Mouse (Mus musculus): ENCODE data around the gene Klrb1b. TPM values are rescaled to one million over a fixed set of nuclear protein-coding genes. Genes with fewer than 3 reads are reported as not detected.
"Not testable (repeated sequence)": the region's sequence is repeated elsewhere in the genome, so short reads cannot be mapped to it uniquely, and the experiment has no call there.

Klrb1b gene
- polyA plus RNA-seq, 1 experiment from 2014 or later = not detected

- Histone ChIP-seq H3K4me2 (no peak overlapping the region), H3K9me3 (replicated peaks) (no peaks in the 10 kb centered on the region), H3K27me3 (replicated peaks) (no peaks in the 10 kb centered on the region), H3K36me3 (no peaks in the 10 kb centered on the region), H3K4me1 (peaks cover 22% of the 10 kb centered on the region), H3K27ac (no peak overlapping the region), H3K4me3 (no peak overlapping the region), H3K9ac (no peak overlapping the region)
- ATAC-seq = no peak
- 75% methylated on average over 4 of the region's 4 CpGs for WGBS (ENCODE audit: insufficient replicate concordance)
Measured at GRCm38 (mm10) chr6:128847401-128847800, 21.3 kb upstream of the Klrb1b start.

GRCm38 (mm10) chr6:128845998-128846542, 19.9 kb upstream of the Klrb1b start:
- H3K4me2 ChIP-seq = no peak overlapping the region
- ATAC-seq = peak; percentile 43
- no peak overlapping the region for H3K4me3 ChIP-seq
- H3K36me3 ChIP-seq = no peaks in the 10 kb centered on the region
- no peaks in the 10 kb centered on the region for H3K9me3 ChIP-seq (replicated peaks)
- H3K27me3 ChIP-seq (replicated peaks) = no peaks in the 10 kb centered on the region
- no peak overlapping the region for H3K9ac ChIP-seq
- no peak overlapping the region for H3K27ac ChIP-seq
- WGBS (ENCODE audit: insufficient replicate concordance) = 39% methylated on average over 7 of the region's 9 CpGs
- H3K4me1 ChIP-seq = peaks cover 34% of the 10 kb centered on the region

GRCm38 (mm10) chr6:128845319-128845979, 19.3 kb upstream of the Klrb1b start:
- peak overlapping the region; percentile 57 for H3K4me2 ChIP-seq
- peak; percentile 66 for ATAC-seq

GRCm38 (mm10) chr6:128844586-128845080, 18.5 kb upstream of the Klrb1b start:
- Histone ChIP-seq H3K4me2 (peak overlapping the region; percentile 81), H3K4me3 (no peak overlapping the region), H3K27me3 (replicated peaks) (no peaks in the 10 kb centered on the region), H3K9ac (no peak overlapping the region), H3K4me1 (peaks cover 40% of the 10 kb centered on the region), H3K27ac (no peak overlapping the region), H3K9me3 (replicated peaks) (no peaks in the 10 kb centered on the region), H3K36me3 (no peaks in the 10 kb centered on the region)
- ATAC-seq = no peak
- 77% methylated on average over 5 of the region's 5 CpGs for WGBS (ENCODE audit: insufficient replicate concordance)

More at GRCm38 (mm10) chr6:128845319-128845979, 19.3 kb upstream of the Klrb1b start:
- H3K9me3 ChIP-seq (replicated peaks) = no peaks in the 10 kb centered on the region
- H3K4me3 ChIP-seq = peak overlapping the region; percentile 16
- H3K27ac ChIP-seq = peak overlapping the region; percentile 83
- H3K9ac ChIP-seq = no peak overlapping the region
- no peaks in the 10 kb centered on the region for H3K27me3 ChIP-seq (replicated peaks)
- H3K36me3 ChIP-seq = no peaks in the 10 kb centered on the region
- peaks cover 34% of the 10 kb centered on the region for H3K4me1 ChIP-seq
- 14% methylated on average over 7 of the region's 7 CpGs for WGBS (ENCODE audit: insufficient replicate concordance)

GRCm38 (mm10) chr6:128844131-128844530, 18.0 kb upstream of the Klrb1b start:
- WGBS (ENCODE audit: insufficient replicate concordance) = 41% methylated on average over 8 of the region's 8 CpGs
- H3K36me3 ChIP-seq = no peaks in the 10 kb centered on the region
- H3K4me1 ChIP-seq = peaks cover 45% of the 10 kb centered on the region
- H3K9me3 ChIP-seq (replicated peaks) = no peaks in the 10 kb centered on the region
- no peak for ATAC-seq
- H3K27ac ChIP-seq = no peak overlapping the region
- peak overlapping the region; percentile 74; the same call in 1 of the 2 replicates for H3K4me3 ChIP-seq
- H3K27me3 ChIP-seq (replicated peaks) = no peaks in the 10 kb centered on the region
- peak overlapping the region; percentile 81 for H3K4me2 ChIP-seq
- H3K9ac ChIP-seq = no peak overlapping the region

GRCm38 (mm10) chr6:128843479-128843992, 17.4 kb upstream of the Klrb1b start:
- H3K4me1 ChIP-seq = peaks cover 45% of the 10 kb centered on the region
- H3K27ac ChIP-seq = peak overlapping the region; percentile 78
- peak; percentile 4; the same call in 1 of the 2 replicates for ATAC-seq
- H3K27me3 ChIP-seq (replicated peaks) = no peaks in the 10 kb centered on the region
- no peaks in the 10 kb centered on the region for H3K36me3 ChIP-seq
- no peaks in the 10 kb centered on the region for H3K9me3 ChIP-seq (replicated peaks)
- peak overlapping the region; percentile 65 for H3K9ac ChIP-seq
- H3K4me3 ChIP-seq = peak overlapping the region; percentile 74
- under 1% methylated on average over 22 of the region's 22 CpGs for WGBS (ENCODE audit: insufficient replicate concordance)
- peak overlapping the region; percentile 81 for H3K4me2 ChIP-seq

GRCm38 (mm10) chr6:128842945-128843478, 16.9 kb upstream of the Klrb1b start:
- Histone ChIP-seq H3K4me2 (peak overlapping the region; percentile 81), H3K9me3 (replicated peaks) (no peaks in the 10 kb centered on the region), H3K9ac (peak overlapping the region; percentile 76), H3K4me1 (peaks cover 45% of the 10 kb centered on the region), H3K36me3 (no peaks in the 10 kb centered on the region), H3K27ac (peak overlapping the region; percentile 78), H3K4me3 (peak overlapping the region; percentile 74), H3K27me3 (replicated peaks) (no peaks in the 10 kb centered on the region)
- under 1% methylated on average over 44 of the region's 44 CpGs for WGBS (ENCODE audit: insufficient replicate concordance)
- peak; percentile 68 for ATAC-seq

GRCm38 (mm10) chr6:128842356-128842944, 16.3 kb upstream of the Klrb1b start:
- Histone ChIP-seq H3K27ac (peak overlapping the region; percentile 72), H3K9me3 (replicated peaks) (no peaks in the 10 kb centered on the region), H3K9ac (peak overlapping the region; percentile 76), H3K4me1 (peaks cover 48% of the 10 kb centered on the region), H3K36me3 (no peaks in the 10 kb centered on the region), H3K4me2 (peak overlapping the region; percentile 81), H3K27me3 (replicated peaks) (no peaks in the 10 kb centered on the region), H3K4me3 (peak overlapping the region; percentile 74)
- WGBS (ENCODE audit: insufficient replicate concordance) = 3% methylated on average over 20 of the region's 20 CpGs
- ATAC-seq = no peak

- 37% methylated on average over 4 of the region's 4 CpGs for WGBS (ENCODE audit: insufficient replicate concordance)
- Histone ChIP-seq H3K4me3 (peak overlapping the region; percentile 74), H3K27ac (no peak overlapping the region), H3K36me3 (no peaks in the 10 kb centered on the region), H3K9me3 (replicated peaks) (no peaks in the 10 kb centered on the region), H3K9ac (no peak overlapping the region), H3K4me2 (peak overlapping the region; percentile 81), H3K4me1 (peaks cover 56% of the 10 kb centered on the region), H3K27me3 (replicated peaks) (no peaks in the 10 kb centered on the region)
- no peak for ATAC-seq
Measured at GRCm38 (mm10) chr6:128841327-128842089, 15.4 kb upstream of the Klrb1b start.

GRCm38 (mm10) chr6:128840669-128841068, 14.5 kb upstream of the Klrb1b start:
- not testable (repeated sequence) for H3K27me3 ChIP-seq (replicated peaks); H3K4me2 ChIP-seq; H3K4me3 ChIP-seq; H3K9me3 ChIP-seq (replicated peaks); H3K27ac ChIP-seq; ATAC-seq; H3K9ac ChIP-seq; H3K36me3 ChIP-seq
- peaks cover 63% of the 10 kb centered on the region for H3K4me1 ChIP-seq
- WGBS (ENCODE audit: insufficient replicate concordance) = 61% methylated on average over 3 of the region's 3 CpGs

GRCm38 (mm10) chr6:128839921-128840320, 13.8 kb upstream of the Klrb1b start:
- Histone ChIP-seq H3K4me2 (peak overlapping the region; percentile 86), H3K4me3 (peak overlapping the region; percentile 80; the same call in 1 of the 2 replicates), H3K27me3 (replicated peaks) (no peaks in the 10 kb centered on the region), H3K4me1 (peaks cover 61% of the 10 kb centered on the region), H3K9ac (peak overlapping the region; percentile 64; the same call in 1 of the 2 replicates), H3K27ac (peak overlapping the region; percentile 85; the same call in 1 of the 2 replicates), H3K36me3 (no peaks in the 10 kb centered on the region), H3K9me3 (replicated peaks) (no peaks in the 10 kb centered on the region)
- 57% methylated on average over 7 of the region's 7 CpGs for WGBS (ENCODE audit: insufficient replicate concordance)
- ATAC-seq = no peak
